Mouse (Mus musculus) testis, adult 2 months (tissue): Measurements from ENCODE around the gene Aldh3b2.

ENCODE experiments used
- CTCF ChIP-seq: fragments of 200-500 bp; IDR thresholded peaks from 2 replicates; pipeline ENCODE4 v1.5.1; 2012; ENCODE audit warnings: low read depth, mild to moderate bottlenecking, inconsistent platforms, low read length, moderate library complexity; ENCODE audit not compliant: control insufficient read depth, insufficient read depth, insufficient replicate concordance
- POLR2A ChIP-seq: fragments of 200-500 bp; IDR thresholded peaks from 2 replicates; pipeline ENCODE4 v1.6.1; 2012; ENCODE audit warnings: low read depth, mild to moderate bottlenecking, inconsistent platforms, low read length, moderate library complexity; ENCODE audit not compliant: control insufficient read depth

DNA sequence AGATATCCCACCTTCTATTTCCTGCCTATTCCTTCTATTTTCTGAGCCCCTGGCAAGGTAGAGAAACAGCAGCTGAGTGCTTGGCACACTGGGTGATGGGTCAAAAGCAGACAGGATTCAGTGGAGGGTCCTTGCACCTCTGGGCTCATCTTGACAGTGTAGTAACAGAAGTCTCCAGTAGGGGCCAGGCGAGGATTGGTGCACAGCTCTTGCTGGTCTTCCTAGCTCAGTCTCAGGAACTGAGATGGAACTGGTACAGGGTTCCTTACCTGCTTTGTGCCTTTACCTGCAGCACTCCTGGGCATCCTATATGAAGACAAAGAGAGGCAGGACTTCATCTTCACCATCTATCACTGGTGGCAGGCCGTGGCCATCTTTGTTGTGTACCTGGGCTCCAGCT lies 25.4 kb upstream of the Aldh3b2 start:
- peak; percentile 70; the same call in 1 of the 2 replicates for TF ChIP-seq CTCF
- no peak for TF ChIP-seq POLR2A
